Mouse (Mus musculus): ENCODE measurements around the gene Rcor1.
A peak's percentile ranks its signal among the peaks of the same experiment; 100 is the strongest.

Gene Rcor1

DNA sequence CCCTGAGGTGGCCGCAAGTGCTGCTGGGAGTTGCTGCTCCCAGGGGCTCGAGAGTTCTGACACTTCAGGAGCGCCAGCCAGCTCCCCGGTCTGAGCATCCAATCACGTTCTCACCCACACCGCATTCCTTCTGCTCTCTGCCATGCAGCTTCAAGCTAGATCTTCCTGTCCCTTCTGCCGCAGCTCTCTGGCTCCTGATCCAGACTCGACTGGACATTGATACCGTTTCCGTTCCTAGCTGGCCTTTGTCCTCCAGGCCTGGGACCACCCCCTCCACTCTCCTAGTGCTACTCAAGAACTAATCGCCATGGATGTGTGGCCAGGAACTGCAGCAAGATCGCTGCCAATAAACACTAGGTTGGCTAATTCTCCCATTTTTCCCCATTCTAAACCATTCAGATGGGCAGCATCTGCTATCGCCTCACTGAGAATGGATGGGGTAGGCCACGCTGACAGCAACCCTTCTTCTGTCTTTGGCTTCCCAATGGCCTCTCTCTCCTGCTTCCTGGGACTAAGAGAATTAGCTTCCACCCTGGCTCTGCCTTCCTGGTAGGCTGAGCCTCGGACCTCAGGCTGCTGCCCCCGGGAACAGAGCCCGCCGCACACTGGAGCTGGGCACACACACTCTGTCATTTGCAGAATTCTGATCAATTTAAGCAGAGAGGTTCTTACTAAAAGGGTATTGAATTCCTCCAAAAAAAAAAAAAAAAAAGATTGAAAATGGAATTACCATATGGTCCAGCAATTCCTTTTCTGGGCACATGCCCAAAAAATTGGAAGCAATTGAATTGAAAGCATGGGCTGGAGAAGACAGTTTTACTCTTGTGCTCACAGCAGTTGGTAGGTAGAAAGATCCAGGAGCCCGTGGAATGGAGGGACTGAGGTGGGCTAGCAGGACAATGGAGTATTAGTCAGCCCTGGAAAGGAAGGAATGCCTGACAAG is 95.9 kb downstream of the Rcor1 start:
- DNase-seq = peak; percentile 54 to 57

DNA sequence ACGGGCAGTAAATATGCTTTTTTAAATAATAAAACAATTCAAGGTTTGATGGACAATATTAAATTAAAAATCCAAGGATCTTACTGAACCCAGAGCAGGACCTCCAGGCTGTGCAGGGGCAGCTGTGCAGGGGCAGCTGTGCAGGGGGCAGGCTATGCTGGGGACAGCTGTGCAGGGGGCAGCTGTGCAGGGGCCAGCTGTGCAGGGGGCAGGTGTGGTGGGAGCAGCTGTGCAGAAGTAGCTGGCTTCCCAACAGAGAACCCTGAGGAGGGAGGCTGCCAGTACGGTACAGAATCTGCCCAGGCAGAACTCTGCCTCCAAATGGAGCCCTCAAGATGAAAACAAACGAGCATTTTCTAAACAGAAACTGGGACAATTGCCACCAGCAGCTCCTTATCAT is 96.8 kb downstream of the Rcor1 start:
- no peak for DNase-seq

DNA sequence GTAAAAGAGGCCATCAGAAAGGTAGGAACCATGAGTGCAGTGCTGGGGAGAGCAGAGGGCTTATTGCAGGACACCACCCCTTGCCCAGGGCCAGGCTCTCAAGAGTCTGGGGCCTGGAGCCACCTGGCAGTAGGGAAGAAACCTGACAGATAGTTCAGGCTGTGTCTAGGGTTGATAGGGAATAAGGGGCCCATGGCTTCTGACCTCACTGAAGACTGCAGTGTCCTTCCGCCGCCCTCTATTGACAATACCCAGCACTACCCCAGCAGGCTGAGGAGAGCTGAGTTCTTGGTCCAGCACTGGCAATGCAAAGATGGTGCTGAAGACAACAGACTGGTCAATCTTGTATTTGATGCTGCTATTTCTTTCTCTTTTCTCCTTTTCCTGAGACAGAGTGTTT is 97.9 kb downstream of the Rcor1 start:
- no peak for DNase-seq

DNA sequence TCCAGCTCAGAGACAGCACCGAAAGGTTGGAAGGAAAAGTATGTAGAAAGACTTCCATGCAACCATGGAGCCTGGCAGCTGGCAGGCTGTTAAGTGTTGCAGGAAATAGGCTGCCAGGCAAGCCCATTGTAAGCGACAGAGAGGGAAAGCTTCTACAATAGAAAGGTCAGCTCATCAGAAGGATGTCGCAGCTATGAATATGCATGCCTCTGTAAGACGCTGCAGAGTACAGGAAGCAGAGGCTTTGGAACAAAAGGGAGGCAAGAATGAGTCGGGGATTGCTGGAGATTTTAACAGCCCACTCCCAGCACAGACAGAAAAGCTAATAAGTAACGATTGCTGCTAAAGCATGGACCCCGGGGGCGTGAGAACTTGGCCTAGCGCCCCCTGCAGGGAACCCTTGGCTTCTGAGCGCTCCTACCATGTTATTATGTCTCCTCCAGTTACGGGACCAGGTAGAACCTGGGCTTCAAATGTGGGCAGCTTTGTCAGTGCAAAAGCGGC is 103.9 kb downstream of the Rcor1 start:
- DNase-seq = peak; percentile 36 to 62

DNA sequence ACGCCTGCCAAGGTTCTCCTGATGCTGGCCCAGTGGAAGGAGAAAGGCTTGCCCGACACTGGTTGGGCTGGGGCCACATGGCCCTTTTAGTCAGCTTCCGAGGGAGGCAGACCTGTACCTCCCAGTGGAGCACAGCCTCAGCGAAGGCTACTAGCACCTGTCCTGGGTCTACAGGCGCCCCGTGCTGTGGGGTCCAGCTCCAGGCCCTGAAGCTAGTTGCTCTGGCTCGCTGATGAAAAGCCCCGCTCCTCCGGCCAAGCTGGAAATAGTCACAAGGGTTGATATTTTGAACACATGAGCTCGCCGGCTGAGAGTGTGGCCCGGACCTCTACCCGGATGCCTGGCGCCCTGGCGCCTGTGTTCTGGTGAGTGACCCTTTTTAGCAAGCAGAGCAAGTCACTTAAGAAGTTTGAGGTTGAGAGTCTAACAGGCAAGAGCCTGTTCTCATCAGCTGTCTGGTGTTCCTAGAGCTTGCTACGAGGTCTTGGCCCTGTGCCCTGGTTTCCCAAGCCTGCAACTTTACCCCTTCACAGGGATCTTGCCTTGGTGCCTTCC is 104.4 kb downstream of the Rcor1 start:
- DNase-seq = peak in 1 of 2 experiments; percentile 51

DNA sequence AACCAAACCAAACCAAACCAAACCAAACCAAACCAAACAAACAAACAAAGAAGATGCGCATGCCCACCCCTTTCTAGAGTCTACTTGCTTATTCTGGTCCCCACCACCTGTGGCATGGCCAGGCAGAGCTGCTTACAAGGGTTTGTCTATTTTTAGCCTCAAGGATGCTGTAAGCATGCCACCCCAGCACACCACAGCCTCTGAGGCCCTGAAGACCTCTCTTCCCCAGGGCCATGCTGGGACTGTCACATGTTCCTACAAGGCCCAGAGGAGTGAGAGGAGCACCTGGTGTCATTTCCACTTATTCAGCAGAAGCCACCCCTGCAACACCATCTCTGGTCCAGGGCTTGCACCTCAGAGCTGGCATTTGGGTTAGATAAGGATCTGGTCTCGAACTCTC is 105.4 kb downstream of the Rcor1 start:
- DNase-seq = no peak

DNA sequence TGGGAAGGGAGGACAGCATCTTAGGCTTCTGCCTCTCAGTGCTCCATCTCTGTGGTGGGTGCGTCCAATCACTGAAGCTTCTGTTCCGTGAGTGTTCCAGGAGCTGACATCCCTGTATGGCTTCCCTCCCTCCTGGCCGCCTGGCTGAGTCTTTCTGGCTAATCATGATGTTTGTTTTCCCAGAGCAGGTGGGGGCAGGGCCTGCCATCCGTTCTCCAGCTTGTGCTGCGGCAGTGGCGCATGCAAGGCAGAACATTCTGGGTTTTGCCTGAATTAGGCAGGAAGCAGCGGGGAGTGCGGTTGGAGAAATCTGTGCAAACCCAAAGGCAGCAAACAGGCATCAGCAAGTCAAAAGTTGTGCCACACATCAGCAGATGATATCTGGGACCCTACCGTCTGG is 106.1 kb downstream of the Rcor1 start:
- peak in 1 of 2 experiments; percentile 66 for DNase-seq

DNA sequence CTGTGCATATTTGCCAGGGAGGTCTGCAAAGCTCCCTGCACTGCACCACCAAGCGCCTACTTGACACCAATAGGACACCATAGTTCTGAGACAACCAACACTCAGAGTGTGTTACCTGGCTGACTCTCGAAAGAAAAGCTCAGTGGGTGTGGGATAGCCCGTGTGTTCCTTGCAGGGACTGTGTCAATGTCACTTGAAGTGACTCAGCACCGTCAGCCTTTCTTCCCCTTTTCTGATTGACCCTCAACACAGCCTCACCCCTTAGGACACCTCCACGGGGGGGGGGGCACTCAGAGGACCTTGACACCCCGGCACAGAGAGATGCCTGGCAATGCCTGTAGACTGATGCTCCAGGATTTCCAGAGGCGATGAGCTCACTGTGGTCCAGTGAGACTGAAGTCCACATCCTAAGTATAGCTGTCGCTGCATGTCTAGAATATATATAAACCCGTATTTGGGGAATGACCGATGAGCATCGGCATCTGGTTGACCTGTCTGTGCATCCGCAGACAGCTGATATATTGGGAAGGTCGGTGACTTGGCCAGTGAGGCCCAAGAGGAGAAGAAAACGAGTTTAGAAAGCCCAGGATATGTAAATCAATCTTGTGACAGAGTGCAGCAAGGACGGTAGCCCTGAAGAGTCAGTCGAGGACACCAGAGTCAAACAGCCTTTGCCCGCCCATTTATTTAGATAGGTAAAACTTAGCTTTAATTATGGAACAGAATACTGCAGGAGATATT is 110.5 kb downstream of the Rcor1 start:
- no peak for DNase-seq

DNA sequence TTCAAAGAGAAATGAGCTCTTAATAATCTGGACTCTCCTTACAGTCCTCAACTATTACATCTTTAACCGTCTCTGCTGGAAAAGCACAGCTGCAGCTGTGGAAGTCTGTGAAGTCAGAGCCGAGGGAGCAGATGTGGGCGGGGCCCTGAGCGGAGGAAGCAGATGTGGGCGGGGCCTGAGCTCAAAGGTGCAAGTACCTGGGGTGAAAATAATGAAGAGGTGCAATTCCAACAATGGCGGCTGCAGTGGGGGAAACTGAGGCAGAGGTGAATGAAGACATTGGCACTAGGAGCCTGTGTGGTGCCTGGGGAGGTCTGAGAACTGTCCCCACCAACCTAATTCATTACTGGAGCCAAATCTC is 111.1 kb downstream of the Rcor1 start:
- no peak for DNase-seq

DNA sequence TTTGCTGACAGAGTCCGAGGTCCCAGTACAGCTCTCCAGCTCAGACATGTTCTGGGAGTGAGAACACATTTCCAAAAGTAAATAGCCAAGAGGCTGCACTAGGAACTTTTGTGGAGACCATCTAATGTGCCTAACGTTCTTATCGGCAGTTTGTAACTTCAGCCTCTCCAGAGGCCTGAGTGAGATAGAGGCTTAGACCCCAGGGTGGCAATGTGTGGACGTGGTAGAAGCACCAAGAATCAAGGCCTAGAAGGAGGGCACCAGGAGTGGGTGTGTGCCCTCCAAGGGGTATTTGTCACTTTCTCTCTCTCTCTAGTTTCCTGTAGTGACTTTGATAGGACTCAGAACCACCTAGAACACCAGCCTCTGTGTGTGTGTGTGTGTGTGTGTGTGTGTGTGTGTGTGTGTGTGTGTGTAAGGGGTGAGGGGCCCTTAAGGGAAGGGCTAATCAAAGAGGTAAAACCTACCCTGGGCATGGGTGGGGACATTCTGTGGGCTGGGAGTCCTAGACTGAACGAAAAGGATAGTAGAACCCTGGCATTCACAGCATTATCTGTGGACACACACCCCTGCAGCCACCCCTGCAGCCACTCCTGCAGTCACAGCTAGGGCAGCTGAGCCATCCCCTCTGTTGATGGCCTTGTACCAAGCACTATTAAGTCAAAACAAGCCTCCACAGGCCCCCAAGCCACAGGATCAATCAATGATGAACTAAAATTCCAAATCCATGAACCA is 112.4 kb downstream of the Rcor1 start:
- no peak for DNase-seq

DNA sequence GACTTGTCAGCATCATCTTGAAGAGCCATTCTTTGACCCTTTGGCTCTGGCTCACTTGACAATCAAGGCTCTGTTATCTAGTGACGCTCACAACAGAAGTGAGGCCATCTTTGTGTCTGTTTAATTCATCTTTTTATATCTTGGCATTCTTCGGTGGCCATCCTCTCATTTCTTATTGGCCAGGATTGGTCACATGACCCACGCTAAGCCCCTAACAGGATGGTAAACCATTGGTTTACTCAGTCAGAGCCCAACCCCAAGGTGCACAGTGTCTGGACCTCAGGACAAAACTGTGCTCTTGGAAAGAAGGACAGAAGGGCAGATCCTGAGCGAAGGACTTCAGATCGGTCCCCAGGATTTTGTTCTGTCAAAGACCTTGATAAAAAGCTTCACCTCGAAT is 113.4 kb downstream of the Rcor1 start:
- no peak for DNase-seq

DNA sequence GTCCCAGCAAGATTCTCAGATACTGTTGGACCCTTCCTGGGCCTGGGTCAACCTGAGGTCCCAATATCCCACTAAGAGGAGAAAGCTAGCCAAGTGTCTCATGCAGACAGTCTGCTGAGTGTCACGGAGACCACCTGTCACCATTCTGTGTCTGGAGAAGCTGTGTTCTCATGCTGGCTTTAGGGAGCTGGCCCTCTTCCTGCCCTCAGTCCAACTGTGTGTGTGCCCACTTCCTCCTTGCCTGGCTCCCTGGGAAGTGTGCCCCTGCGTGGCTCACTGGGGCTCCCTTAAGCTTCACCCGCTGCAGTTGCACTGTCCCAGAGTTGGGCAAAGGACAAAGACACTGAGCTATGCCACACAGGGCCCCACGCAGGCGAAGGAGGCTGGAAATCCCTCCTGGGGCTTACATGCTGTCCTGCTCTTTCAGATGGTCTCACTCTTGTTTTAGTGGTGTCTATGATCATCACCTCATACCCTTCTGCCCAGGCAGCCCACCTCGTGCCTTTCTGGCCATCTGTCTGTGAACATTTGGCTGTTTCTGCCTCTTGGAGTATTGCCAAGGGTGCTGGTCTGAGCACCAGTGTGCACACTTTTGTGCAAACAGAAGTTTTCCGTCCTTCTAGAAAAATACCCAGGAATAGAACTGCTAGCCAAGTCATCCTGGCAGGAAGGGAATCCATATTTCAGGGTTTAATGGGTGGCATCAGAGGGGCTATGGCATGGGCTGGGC is 114.0 kb downstream of the Rcor1 start:
- peak; percentile 66 to 75 for DNase-seq

DNA sequence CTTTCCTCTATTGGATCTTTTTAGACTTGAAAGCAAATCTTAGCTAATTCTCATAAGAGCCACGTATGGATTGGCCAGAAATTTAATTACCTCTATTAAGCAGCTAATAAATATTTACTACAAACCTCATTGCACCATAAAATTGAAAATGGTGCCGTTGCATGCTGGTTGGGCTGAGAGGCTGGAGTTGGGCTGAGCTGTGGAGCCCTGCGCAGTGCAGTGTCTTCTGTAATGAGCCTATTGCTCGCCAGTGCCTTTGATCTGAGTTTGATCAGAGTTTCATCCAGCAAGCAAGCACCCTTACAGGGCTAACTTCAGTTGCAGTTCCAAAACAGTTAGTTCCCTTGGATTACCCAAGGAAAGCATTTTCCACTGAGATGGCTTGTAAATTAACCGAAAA is 114.8 kb downstream of the Rcor1 start:
- DNase-seq = no peak

DNA sequence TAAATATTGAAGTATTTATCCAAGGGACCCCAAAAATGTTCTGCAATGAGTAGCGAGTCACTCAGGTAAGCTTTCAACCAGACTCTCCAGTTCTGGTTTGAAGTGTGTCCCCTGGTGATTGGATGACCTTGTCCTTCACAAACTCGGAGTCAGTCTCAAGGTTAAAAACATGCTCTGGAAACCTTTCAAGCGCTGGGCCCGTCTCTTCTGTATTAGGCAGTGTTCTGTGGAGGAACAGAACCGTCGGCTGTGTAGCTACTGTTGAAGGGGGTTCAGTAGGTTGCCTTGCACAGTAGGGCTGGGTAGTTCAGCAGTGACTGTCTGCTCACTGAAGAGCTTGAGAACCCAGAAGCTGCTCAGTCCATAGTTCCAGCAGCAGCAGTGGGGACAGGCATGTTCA is 115.5 kb downstream of the Rcor1 start:
- no peak for DNase-seq

DNA sequence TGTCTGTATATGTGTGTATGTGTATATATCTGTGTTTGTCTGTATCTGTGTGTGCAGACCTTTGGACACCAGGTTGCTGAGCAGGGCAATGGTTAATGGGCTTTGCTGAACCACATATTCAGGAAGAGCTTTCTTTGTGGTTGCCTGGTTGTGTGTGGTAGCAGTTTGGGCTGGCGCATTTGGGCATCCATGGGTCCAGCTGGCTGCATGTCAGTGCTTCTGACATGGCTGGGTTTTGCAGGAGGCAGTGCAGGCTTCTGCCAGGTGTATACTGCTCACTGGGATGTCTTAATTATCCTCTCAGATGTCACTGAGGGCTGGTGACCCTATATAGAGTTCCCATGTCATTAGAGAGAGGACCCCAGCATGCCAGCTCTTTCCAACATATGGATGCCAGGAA is 116.6 kb downstream of the Rcor1 start:
- peak; percentile 66 to 69 for DNase-seq

DNA sequence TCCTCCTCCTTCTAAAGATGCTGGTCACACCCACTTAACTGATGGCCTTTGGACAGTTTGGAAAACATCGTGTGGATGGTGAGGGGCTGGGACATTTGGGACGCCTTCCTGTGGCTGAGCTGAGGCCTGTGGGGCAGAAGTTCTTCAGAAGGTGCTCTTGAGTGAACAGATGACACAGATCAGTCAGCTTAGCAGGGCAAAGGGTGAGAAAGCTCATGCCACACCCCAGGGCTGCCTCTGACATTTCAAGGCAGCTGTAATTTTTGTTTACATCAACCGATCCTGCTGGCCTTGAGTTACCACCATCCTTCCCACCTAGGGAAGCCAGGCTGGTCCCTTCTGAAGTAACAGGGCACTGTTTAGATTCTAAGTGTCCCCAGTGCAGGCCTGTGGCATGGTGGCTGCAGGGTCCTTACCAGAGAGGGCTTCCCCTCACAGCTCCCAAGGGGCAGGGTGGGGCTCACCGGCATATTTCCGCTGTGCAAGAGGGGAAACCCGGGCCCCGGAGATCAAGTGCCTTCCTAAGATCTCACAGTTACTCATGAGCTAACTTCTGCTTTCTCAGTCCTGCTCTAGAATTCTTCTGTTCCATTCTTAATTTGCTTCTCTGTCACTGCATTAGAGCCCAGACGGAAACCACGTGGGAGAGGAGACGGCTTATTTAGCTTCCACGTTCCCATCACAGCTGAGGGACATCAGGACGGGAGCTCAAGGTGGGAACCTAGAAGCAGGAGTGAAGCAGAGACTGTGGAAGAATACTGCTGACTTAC is 120.7 kb downstream of the Rcor1 start:
- no peak for DNase-seq

DNA sequence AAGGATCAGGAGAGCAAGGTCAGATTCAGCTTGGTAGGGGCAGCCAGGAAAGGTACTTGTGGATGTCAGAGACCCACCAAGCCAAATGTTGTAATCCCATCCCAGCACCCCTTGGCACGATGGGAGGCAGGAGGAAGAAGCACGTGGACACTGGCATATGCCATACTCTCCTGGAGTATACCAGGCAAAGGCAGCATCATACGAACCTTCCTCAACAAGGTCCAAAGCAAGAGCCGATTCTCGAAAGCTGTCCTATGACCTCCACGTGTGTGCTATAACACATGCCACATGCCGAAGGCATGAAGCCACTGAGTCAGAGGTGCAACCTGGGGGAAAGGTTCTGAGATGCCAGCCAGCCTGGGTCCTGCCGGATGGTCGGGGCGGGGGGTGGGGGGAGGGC is 121.7 kb downstream of the Rcor1 start:
- DNase-seq = peak; percentile 32 to 37

DNA sequence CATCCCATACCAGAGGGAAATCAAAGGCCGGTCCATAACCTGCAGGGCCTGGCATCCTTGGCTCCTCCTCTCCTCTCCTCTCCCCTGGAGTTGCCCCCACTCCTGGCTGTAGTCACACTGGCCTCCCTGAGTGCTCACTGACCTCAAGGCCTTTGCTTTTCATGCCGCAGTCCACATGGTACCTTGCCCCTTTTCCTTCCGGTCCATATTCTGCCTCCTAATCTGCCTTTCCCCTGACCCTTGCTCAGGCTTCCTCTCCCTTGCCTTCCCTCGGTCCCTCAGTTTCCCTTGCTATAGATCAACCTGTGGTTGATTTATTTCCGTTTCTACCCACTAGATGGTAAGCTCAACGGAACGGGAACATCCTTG is 122.8 kb downstream of the Rcor1 start:
- no peak for DNase-seq

DNA sequence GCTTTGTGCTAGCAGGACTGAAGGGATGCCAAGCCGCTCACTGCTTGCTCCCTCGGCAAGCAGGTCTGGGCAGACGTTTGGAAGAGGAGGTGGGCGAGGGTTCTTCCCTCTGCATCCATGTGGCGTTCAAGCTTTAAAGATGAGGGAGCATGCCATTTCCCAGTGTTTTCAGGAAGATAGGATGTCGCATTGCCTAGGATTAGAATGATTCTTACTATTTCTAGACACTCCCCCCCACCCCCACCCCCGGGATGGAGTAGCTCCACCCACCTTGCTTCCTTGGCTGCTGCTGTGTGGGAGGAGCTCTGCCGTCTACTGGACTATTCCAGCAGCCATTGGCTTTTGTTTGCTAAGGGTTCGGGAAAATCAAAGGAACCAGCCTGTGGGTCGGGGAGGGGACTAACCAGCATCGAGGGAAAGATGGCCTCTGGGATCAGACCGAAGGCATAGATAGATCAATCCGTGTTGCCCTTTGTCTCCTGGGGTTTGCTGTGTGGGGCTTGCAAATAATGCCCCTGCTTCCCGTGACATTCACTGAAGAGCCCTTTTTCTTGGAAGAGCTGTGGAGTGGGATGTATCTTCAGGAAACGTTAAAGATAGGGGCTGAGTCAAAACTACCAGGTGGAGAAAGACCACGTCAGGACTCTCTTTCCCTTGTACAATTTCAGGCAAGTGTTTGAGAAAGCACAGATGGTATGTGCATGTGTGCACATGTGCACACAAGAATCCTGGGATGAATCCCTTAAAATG is 123.3 kb downstream of the Rcor1 start:
- peak; percentile 57 to 63 for DNase-seq

DNA sequence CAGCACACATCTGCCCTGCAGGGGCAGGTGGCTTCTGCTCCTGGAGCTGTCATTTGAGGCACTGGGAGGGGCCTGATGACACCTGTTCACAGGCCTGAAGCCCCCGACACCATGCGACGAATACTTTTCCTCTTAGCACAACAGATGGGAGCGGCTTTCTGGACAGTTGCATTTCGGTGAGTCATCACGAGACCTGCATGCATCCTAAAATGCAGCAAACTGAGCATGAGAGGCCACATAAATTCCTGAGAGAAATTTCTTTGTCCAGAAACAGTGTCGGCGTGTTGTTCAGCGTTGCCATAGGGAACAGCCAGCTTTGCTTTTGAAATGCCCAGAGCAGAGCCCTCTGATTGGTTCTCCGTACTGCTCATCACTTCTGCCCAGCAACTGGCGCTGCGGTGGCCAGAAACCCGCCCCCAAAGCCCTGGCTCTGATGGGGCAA is 125.2 kb downstream of the Rcor1 start:
- peak; percentile 86 to 88 for DNase-seq
